Mouse (Mus musculus): ENCODE results near the gene Utp14a.

DNA sequence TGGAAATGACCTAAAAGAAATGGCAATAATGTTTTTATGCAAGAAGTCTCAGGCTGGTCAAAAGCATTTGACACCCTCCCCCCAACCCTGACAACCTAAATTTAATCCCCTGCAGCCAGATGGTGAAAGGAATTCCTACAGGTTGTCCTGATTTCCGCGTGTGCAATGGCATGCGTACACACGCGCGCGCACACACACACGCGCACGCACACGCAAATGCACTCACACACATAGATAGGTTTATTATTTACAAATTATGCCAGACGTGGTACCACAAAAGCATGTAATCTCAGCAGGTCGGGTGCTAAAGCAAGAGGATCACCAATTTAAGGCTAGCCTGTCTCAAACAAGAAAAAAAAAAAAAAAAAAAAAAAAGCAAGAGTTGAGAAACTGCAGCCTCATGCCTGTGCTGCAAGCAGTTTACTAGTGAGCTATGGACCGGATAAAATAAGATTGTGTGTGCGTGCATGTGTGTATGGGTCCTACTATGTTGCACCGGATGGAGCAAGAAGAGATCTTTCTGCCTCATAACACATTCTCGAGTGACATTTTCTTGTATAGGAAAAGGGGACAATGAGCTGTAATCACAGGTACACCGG lies 733 bp upstream of the Utp14a start:
- TF ChIP-seq POLR2A (IDR thresholded peaks at IDR 0.05; ENCODE audit: low read depth, low read length) (no peak), CTCF (IDR thresholded peaks at IDR 0.05; ENCODE audit: extremely low read depth, insufficient read depth, insufficient read length, insufficient replicate concordance) (no peak)

Measured in spleen, adult 2 months (tissue).